Mouse (Mus musculus) midbrain, embryonic 13.5 days (tissue): ENCODE data around the gene Olfr656. TPM values are rescaled to one million over a fixed set of nuclear protein-coding genes. Genes with fewer than 3 reads are reported as not detected.

Experiments
- polyA plus RNA-seq: library from polyadenylated mRNA; unstranded; fragments of >200 nt; fragmentation: Nextera tagmentation; extraction: Ambion mirVana; gene quantifications from 2 replicates; pipeline ENCODE4 v1.2.1, GENCODE M21; 2015

Gene Olfr656
- polyA plus RNA-seq, 1 experiment from 2014 or later = not detected

Other genes with a start within 250 kb of the Olfr656 start
- not detected in 2 replicates for gene Trim30b, start 244.1 kb upstream of the Olfr656 start, polyA plus RNA-seq
- gene Trim30c, start 213.1 kb upstream of the Olfr656 start, polyA plus RNA-seq = not detected in 2 replicates
- 0.26 and 0.70 TPM in 2 replicates for gene Trim30a, start 148.8 kb upstream of the Olfr656 start, polyA plus RNA-seq
- 0.05 and 0.27 TPM in 2 replicates for gene Trim30d, start 106.1 kb upstream of the Olfr656 start, polyA plus RNA-seq
- gene Olfr651, start 63.8 kb upstream of the Olfr656 start, polyA plus RNA-seq = not detected in 2 replicates
- gene Olfr652, start 53.1 kb upstream of the Olfr656 start, polyA plus RNA-seq = not detected in 2 replicates
- gene Olfr653, start 36.6 kb upstream of the Olfr656 start, polyA plus RNA-seq = not detected in 2 replicates
- gene Olfr654, start 26.9 kb upstream of the Olfr656 start, polyA plus RNA-seq = not detected in 2 replicates
- not detected in 2 replicates for gene Olfr655, start 12.2 kb upstream of the Olfr656 start, polyA plus RNA-seq
- not detected in 2 replicates for gene Olfr657, start 10.8 kb downstream of the Olfr656 start, polyA plus RNA-seq
- gene Olfr658, start 33.4 kb downstream of the Olfr656 start, polyA plus RNA-seq = 0.06 and 0.11 TPM in 2 replicates
- gene Olfr659, start 52.8 kb downstream of the Olfr656 start, polyA plus RNA-seq = not detected in 2 replicates
- gene Olfr661, start 72.5 kb downstream of the Olfr656 start, polyA plus RNA-seq = not detected in 2 replicates
- not detected in 2 replicates for gene Usp17le, start 163.5 kb downstream of the Olfr656 start, polyA plus RNA-seq
- gene Usp17lb, start 228.6 kb downstream of the Olfr656 start, polyA plus RNA-seq = not detected in 2 replicates
- not detected in 2 replicates for gene Usp17la, start 243.1 kb downstream of the Olfr656 start, polyA plus RNA-seq